Mouse (Mus musculus) heart, embryonic 13.5 days (tissue): ENCODE results near the gene Ccdc134. TPM values are rescaled to one million over a fixed set of nuclear protein-coding genes. Genes with fewer than 3 reads are reported as not detected.

Experiments used
- ATAC-seq: fragments of 200-750 bp; cut with Nextera tagmentation; 2 replicates; pipeline ENCODE4 v1.8.0; 2017; ENCODE audit warnings: moderate TSS enrichment; ENCODE audit not compliant: insufficient number of reproducible peaks, low FRiP score, low TSS enrichment; ENCODE audit errors: extremely low read depth
- H3K27ac ChIP-seq: fragments of 300-500 bp; sonication (generic); replicated peaks from 2 replicates; pipeline ENCODE4 v1.5.1; 2015; ENCODE audit warnings: moderate library complexity, mild to moderate bottlenecking, inconsistent platforms
- H3K27me3 ChIP-seq: fragments of 300-500 bp; sonication (generic); replicated peaks from 2 replicates; pipeline ENCODE4 v1.6.1; 2015; ENCODE audit warnings: mild to moderate bottlenecking, inconsistent platforms
- H3K36me3 ChIP-seq: fragments of 300-500 bp; sonication (generic); 2 replicates; pipeline ENCODE4 v1.6.1; 2015; ENCODE audit warnings: mild to moderate bottlenecking, inconsistent platforms
- H3K4me1 ChIP-seq: fragments of 300-500 bp; sonication (generic); 2 replicates; pipeline ENCODE4 v1.6.1; 2015; ENCODE audit warnings: inconsistent platforms
- H3K4me2 ChIP-seq: fragments of 300-500 bp; sonication (generic); 2 replicates; pipeline ENCODE4 v1.6.1; 2015; ENCODE audit warnings: inconsistent platforms, mild to moderate bottlenecking, moderate library complexity
- H3K4me3 ChIP-seq: fragments of 300-500 bp; sonication (generic); 2 replicates; pipeline ENCODE4 v1.5.1; 2015; ENCODE audit warnings: moderate library complexity, mild to moderate bottlenecking, inconsistent platforms
- H3K9ac ChIP-seq: fragments of 300-500 bp; sonication (generic); 2 replicates; pipeline ENCODE4 v1.6.1; 2015; ENCODE audit warnings: inconsistent platforms, mild to moderate bottlenecking, moderate library complexity
- H3K9me3 ChIP-seq: fragments of 300-500 bp; sonication (generic); 2 replicates; pipeline ENCODE4 v1.6.1; 2016; ENCODE audit warnings: inconsistent platforms
- WGBS: fragments of 180-500 bp; shearing (Covaris S2); methylation state at CpG from one replicate; pipeline ENCODE4 v1.1.7; 2015; ENCODE audit warnings: mixed read lengths; 5-methylcytosine and 5-hydroxymethylcytosine counted together
- polyA plus RNA-seq: library from polyadenylated mRNA; unstranded; fragments of >200 nt; fragmentation: Nextera tagmentation; extraction: Ambion mirVana; gene quantifications from 2 replicates; pipeline ENCODE4 v1.2.1, GENCODE M21; 2015

Ccdc134 gene
- polyA plus RNA-seq, 1 experiment from 2014 or later = 9.0 TPM

DNA sequence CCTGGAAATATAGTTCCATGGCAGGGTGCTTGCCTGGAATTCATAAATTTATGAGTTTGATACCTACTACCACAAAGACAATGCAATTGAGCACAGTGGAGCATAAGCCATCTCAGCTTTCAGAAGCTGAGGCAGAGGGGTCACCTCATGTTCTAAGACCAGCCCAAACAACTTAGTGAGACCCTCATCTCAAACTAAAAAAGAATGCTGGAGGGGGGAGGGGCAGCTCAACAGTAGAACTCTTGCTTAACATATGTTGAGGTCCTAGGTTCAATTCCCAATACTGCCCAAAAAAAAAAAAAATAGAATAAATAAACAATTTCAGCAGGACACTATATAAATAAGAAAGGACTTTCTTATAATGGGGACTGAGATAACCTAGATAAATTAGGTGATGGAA, 22.3 kb downstream of the Ccdc134 start:
- Histone ChIP-seq H3K4me3 (no peak overlapping the region), H3K4me1 (peaks cover 54% of the 10 kb centered on the region)

DNA sequence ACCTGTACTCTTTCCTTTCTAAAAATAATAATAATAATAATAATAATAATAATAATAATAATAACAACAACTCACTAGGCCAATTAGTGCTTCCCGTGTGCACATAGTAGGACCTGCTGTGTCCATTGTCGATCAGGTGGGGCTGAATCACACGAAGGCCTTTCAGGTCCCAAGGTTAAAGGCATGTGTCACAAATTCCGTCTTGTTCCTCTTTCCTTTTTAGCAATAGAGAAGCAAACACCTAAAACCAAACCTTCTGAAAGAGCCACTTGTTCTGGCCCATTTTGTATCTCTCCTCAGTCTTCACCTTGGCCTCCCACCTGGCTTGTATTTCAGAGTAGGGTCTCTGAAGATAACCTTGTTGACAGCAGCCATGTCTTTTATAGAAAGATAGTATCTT, 23.5 kb downstream of the Ccdc134 start:
- ATAC-seq = no peak
- 86% methylated on average over 4 of the region's 4 CpGs for WGBS
- H3K4me2 ChIP-seq = no peak overlapping the region
- no peaks in the 10 kb centered on the region for H3K27me3 ChIP-seq
- no peak overlapping the region for H3K4me3 ChIP-seq
- no peaks in the 10 kb centered on the region for H3K9me3 ChIP-seq
- no peak overlapping the region for H3K9ac ChIP-seq
- H3K27ac ChIP-seq = no peak overlapping the region
- H3K36me3 ChIP-seq = 0 out of 2 replicates have a peak, but pooled peaks cover 5% of the 10 kb centered on the region
- H3K4me1 ChIP-seq = peaks cover 44% of the 10 kb centered on the region

More for the DNA sequence above, 22.3 kb downstream of the Ccdc134 start:
- H3K9ac ChIP-seq = no peak overlapping the region
- ATAC-seq = no peak
- H3K36me3 ChIP-seq = 0 out of 2 replicates have a peak, but pooled peaks cover 5% of the 10 kb centered on the region
- no peaks in the 10 kb centered on the region for H3K9me3 ChIP-seq
- no peak overlapping the region for H3K4me2 ChIP-seq
- H3K27me3 ChIP-seq = no peaks in the 10 kb centered on the region
- no peak overlapping the region for H3K27ac ChIP-seq

DNA sequence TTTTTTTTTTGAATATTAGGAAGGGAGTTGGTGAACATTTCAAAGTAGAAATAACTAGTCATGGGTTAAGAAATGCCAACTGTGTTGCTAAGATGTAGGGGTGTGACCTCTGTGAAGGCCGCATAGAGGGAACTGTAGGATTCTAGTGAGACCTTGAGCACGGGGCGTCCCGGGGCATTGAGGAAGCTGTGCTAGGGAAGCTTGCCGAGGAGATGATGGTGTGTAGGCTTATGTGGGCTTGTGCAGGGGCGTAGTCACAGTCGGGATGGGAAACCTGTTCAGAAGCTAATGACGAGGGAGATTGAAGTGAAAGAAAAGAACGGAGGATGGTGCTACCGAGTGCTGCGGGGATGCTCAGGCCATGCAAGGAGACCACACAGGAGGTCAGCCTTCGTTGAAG, 24.3 kb downstream of the Ccdc134 start:
- Histone ChIP-seq H3K4me1 (peaks cover 41% of the 10 kb centered on the region), H3K9ac (peak overlapping the region; percentile 7; the same call in 1 of the 2 replicates), H3K9me3 (no peaks in the 10 kb centered on the region), H3K4me3 (no peak overlapping the region), H3K27ac (no peak overlapping the region), H3K4me2 (no peak overlapping the region), H3K27me3 (no peaks in the 10 kb centered on the region), H3K36me3 (peaks cover 12% of the 10 kb centered on the region; the same call in 1 of the 2 replicates)
- WGBS = 81% methylated on average over 12 of the region's 12 CpGs
- no peak for ATAC-seq

DNA sequence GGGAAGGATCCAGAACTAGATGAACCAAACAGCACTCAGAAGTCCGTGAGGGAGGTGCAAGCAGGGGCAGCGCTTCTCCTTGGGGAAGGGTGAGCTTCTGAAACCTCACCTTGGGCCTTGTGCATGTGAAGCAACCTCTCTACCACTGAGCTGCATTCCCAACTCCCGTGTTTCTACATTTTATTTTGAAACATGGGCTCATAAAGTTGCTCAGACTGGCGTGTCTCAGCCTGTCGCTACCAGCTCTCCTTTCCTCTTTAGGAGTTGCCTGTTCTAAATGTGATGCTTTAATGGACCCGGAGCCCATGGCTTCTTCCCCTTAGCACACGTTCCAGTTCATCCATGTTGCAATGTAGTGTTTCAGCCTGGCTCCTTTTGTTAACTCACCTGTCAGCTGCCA, 24.7 kb downstream of the Ccdc134 start:
- Histone ChIP-seq H3K36me3 (peaks cover 12% of the 10 kb centered on the region), H3K27me3 (no peaks in the 10 kb centered on the region), H3K9ac (no peak overlapping the region), H3K27ac (no peak overlapping the region), H3K4me2 (no peak overlapping the region), H3K9me3 (no peaks in the 10 kb centered on the region), H3K4me1 (peaks cover 43% of the 10 kb centered on the region), H3K4me3 (no peak overlapping the region)
- WGBS = 82% methylated on average over 7 of the region's 7 CpGs
- no peak for ATAC-seq

DNA sequence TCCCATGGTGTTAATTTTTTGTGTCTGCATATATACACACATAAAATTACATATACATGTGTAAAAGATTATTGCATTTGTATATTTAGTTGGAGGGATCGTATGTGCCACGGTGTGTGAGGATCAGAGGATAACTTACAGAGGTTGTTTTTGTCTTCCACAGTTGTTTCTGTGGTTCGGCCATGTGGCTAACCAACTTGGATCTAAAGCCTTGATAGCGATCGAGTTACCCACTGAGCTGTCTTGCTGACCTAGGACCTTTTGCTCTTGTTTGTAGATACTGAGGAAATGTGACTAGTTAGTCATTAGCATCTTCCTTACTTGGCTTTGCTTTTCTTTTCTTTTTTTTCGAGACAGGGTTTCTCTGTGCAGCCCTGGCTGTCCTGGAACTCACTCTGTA, 28.6 kb downstream of the Ccdc134 start:
- Histone ChIP-seq H3K4me2 (no peak overlapping the region), H3K9me3 (no peaks in the 10 kb centered on the region), H3K36me3 (peaks cover 8% of the 10 kb centered on the region), H3K4me1 (peaks cover 58% of the 10 kb centered on the region), H3K27me3 (no peaks in the 10 kb centered on the region), H3K27ac (no peak overlapping the region), H3K4me3 (no peak overlapping the region), H3K9ac (no peak overlapping the region)
- no peak for ATAC-seq
- 85% methylated on average over 6 of the region's 6 CpGs for WGBS

DNA sequence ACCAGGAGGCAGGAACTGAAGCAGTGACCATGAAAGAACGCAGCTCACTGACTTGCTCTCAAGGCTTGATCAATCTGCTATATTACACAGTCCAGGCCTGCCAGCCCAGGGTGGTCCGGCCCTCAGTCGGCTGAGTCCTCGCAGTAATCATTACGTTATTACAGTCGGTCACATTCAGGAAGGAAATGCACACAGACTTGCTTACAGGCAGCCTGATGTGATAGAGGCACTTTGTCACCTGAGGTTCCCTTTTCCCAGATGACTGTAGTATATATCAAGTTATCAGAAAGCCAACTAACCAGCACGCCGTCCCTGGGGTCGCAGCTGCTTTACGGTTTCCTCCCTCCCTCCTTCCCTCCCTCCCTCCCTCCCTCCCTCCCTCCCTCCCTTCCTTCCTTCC, 29.2 kb downstream of the Ccdc134 start:
- Histone ChIP-seq H3K36me3 (peaks cover 7% of the 10 kb centered on the region), H3K27me3 (no peaks in the 10 kb centered on the region), H3K9me3 (no peaks in the 10 kb centered on the region), H3K9ac (no peak overlapping the region), H3K4me2 (no peak overlapping the region), H3K27ac (no peak overlapping the region), H3K4me3 (no peak overlapping the region), H3K4me1 (peaks cover 64% of the 10 kb centered on the region)
- WGBS = 63% methylated on average over 10 of the region's 10 CpGs
- ATAC-seq = no peak

DNA sequence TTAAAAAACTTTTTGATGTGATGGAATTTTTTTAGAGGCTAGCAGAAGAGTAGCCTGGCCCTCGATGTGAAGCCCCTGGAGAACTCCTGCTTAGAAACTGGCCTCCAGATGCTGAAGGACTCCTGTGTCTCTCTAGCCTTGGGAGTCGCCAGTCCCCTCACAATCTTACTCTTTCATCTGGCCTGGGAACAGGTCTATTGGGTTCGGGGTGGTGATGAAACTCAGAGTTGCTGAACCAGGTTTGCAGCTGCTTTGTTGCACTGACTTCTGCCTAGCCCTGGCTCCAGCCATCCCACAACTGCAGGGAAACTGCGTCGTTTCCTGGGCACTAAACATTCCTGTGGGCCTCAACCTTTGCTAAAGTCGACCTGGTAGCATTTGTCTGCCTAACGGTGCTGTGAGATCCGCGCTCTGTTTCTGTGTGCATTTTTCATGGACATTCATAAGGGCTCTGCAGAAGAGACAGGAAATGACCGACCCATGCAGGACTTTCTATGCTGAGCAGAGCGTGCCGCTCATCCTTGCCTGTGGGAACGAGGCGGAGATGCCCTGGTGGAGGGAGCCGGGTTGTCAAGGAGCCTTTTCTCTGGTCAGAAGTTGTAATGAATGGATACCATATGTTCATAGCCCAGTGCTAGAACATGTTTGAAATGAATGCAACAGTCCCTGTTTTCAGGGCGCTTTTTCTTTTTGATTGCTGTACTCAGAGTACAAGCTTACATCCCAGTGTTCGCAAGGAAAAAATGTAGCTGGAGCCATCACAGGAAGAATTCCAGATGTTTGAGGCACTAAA, 30.7 kb downstream of the Ccdc134 start:
- H3K36me3 ChIP-seq = peaks cover 7% of the 10 kb centered on the region
- no peak overlapping the region for H3K4me2 ChIP-seq
- H3K9ac ChIP-seq = no peak overlapping the region
- peaks cover 71% of the 10 kb centered on the region for H3K4me1 ChIP-seq
- ATAC-seq = no peak; the same call in 1 of the 2 replicates
- H3K4me3 ChIP-seq = no peak overlapping the region
- H3K27ac ChIP-seq = peak overlapping the region; percentile 29; the same call in 1 of the 2 replicates
- H3K9me3 ChIP-seq = no peaks in the 10 kb centered on the region
- H3K27me3 ChIP-seq = no peaks in the 10 kb centered on the region
- 63% methylated on average over 17 of the region's 17 CpGs for WGBS

DNA sequence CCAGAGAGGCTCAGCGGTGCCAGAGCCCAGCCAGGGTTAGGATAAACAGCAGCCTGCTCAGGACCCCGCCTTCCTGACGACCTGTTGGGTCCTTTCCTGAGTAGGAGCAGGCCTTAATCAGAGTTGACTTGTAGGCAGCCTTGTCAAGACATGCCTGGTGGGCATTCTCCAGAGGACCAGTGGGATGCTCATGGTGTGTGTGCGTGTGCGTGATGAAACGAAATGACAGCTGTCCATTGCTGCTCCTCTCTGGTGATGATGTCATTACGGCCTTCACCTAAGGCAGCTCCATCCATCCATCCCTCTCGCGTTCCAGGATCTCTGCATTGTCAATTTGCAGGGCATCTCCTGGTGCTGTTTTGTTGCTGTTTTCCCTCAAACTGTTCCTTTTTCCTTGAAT, 31.7 kb downstream of the Ccdc134 start:
- Histone ChIP-seq H3K9me3 (no peaks in the 10 kb centered on the region), H3K4me1 (peaks cover 79% of the 10 kb centered on the region), H3K36me3 (peaks cover 7% of the 10 kb centered on the region), H3K4me3 (no peak overlapping the region), H3K27ac (no peak overlapping the region), H3K27me3 (no peaks in the 10 kb centered on the region), H3K4me2 (no peak overlapping the region), H3K9ac (no peak overlapping the region)
- no peak for ATAC-seq
- 80% methylated on average over 9 of the region's 9 CpGs for WGBS

DNA sequence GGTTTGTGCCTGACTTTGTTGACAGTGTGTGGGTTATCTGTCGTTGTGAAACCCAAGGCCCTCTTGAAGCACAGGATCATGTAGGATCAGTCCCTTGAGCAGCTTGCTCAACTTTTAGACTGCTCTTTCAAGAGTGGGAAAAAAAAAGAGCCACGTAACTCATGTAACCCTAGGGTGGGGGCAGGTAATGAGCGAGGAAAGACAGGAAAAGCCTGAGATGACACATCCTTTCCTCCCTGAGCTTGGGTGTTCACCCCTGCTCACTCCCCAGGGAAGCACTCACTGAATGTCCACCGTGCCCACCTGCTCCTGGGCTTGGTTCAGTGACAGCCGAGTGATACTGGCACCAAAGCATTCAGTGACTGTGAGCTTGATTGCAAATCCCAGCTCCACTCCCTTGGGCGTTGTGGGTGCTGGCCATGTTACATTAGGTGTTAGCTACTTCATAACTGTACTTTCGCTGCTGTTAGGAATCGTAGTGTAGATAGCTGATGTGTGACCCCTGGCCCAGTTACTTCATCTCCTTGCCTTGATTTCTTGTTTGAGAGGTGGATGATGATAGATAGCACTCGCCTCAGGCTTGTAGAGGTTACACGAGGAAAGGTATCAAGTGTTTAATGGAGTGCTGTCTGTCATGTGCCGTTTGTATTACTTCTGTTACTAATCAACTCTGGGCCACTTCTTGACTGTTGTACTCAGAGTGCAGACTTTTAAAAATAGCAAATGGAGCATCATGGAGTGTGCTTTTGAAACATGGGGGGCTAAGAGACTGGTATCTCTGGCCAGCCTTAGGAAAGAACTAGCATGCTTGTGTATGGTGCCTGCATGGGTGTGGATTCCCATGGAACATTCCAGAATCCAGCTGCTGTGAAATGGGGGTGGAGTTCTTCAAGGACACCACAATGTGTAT, 33.3 kb downstream of the Ccdc134 start:
- no peak for ATAC-seq
- peak overlapping the region; percentile 20 for H3K4me2 ChIP-seq
- H3K36me3 ChIP-seq = peaks cover 7% of the 10 kb centered on the region
- H3K9me3 ChIP-seq = no peaks in the 10 kb centered on the region
- no peaks in the 10 kb centered on the region for H3K27me3 ChIP-seq
- WGBS = 42% methylated on average over 11 of the region's 11 CpGs
- H3K9ac ChIP-seq = peak overlapping the region; percentile 1
- peak overlapping the region; percentile 55 for H3K27ac ChIP-seq
- H3K4me1 ChIP-seq = peaks cover 87% of the 10 kb centered on the region
- H3K4me3 ChIP-seq = no peak overlapping the region

DNA sequence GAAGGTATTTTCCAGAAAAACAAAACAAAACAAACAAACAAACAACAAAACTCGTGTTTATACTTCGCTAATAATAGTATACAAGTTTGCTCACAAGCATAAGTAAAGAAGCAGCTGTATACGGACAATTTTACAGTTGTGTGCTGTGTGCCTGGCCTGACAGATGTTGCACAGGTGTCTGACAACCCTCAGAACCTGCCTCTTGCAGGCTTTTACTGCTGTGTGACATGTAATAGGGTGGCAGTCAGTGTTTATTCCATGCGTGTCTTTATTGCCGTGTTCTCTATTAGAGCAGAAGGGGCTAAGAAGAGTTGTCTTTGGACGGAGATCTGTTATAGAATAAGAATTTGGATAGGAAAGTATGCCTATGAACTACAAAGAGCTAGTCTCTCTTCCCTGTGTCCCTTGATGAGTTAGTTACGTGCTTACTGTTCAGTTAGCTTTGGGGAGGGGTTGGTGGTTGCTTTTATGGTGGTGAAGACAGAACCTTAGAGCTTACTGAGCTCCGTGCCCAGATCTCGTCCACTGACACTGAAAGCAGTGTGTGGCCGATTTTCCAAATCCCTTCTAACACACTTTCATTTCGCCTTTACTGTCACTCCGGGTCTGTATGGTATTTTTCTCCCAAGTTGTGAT, 34.4 kb downstream of the Ccdc134 start:
- H3K36me3 ChIP-seq = no peaks in the 10 kb centered on the region; the same call in 1 of the 2 replicates
- no peak for ATAC-seq
- no peak overlapping the region for H3K4me2 ChIP-seq
- no peak overlapping the region for H3K9ac ChIP-seq
- H3K27ac ChIP-seq = 0 out of 2 replicates have a peak overlapping the region, but pooled peaks have one; percentile 55
- H3K9me3 ChIP-seq = no peaks in the 10 kb centered on the region
- 89% methylated on average over 12 of the region's 12 CpGs for WGBS
- H3K4me1 ChIP-seq = peaks cover 98% of the 10 kb centered on the region
- no peak overlapping the region for H3K4me3 ChIP-seq
- H3K27me3 ChIP-seq = no peaks in the 10 kb centered on the region
